Mouse (Mus musculus): ENCODE data around the gene Tnpo1. TPM values are rescaled to one million over a fixed set of nuclear protein-coding genes. Genes with fewer than 3 reads are reported as not detected.
A peak's percentile ranks its signal among the peaks of the same experiment; 100 is the strongest.

Gene Tnpo1
- total RNA-seq, 2 experiments from 2014 or later, result 59.2 to 70.0 TPM

- peak; percentile 80 to 83 for DNase-seq
Observed at GRCm38 (mm10) chr13:98925486-98926212, 535 bp downstream of the Tnpo1 start.

- DNase-seq, result no peak
Observed at GRCm38 (mm10) chr13:98924897-98925485, 1.2 kb downstream of the Tnpo1 start.

- DNase-seq, result no peak
Observed at GRCm38 (mm10) chr13:98922806-98923205, 3.4 kb downstream of the Tnpo1 start.

GRCm38 (mm10) chr13:98921276-98921675, 4.9 kb downstream of the Tnpo1 start:
- no peak for DNase-seq

- DNase-seq, result no peak
Observed at GRCm38 (mm10) chr13:98920300-98920699, 5.9 kb downstream of the Tnpo1 start.

GRCm38 (mm10) chr13:98919695-98920094, 6.5 kb downstream of the Tnpo1 start:
- DNase-seq, result peak in 1 of 2 experiments; percentile 14

- peak in 1 of 2 experiments; percentile 62 for DNase-seq
Observed at GRCm38 (mm10) chr13:98917851-98918250, 8.3 kb downstream of the Tnpo1 start.

GRCm38 (mm10) chr13:98915591-98915990, 10.6 kb downstream of the Tnpo1 start:
- no peak for DNase-seq

- no peak for DNase-seq
Observed at GRCm38 (mm10) chr13:98914844-98915212, 11.4 kb downstream of the Tnpo1 start.

- no peak for DNase-seq
Observed at GRCm38 (mm10) chr13:98914010-98914843, 12.0 kb downstream of the Tnpo1 start.

GRCm38 (mm10) chr13:98913196-98913595, 13.0 kb downstream of the Tnpo1 start:
- no peak for DNase-seq

- no peak for DNase-seq
Observed at GRCm38 (mm10) chr13:98912602-98913001, 13.6 kb downstream of the Tnpo1 start.

- DNase-seq, result no peak
Observed at GRCm38 (mm10) chr13:98910801-98911200, 15.4 kb downstream of the Tnpo1 start.

GRCm38 (mm10) chr13:98904608-98905007, 21.6 kb downstream of the Tnpo1 start:
- no peak for DNase-seq

- no peak for DNase-seq
Observed at GRCm38 (mm10) chr13:98902366-98903025, 23.7 kb downstream of the Tnpo1 start.

- no peak for DNase-seq
Observed at GRCm38 (mm10) chr13:98899550-98899949, 26.6 kb downstream of the Tnpo1 start.

GRCm38 (mm10) chr13:98897577-98897976, 28.6 kb downstream of the Tnpo1 start:
- peak; percentile 25 to 47 for DNase-seq

- DNase-seq, result no peak
Observed at GRCm38 (mm10) chr13:98896434-98897126, 29.6 kb downstream of the Tnpo1 start.

- DNase-seq, result no peak
Observed at GRCm38 (mm10) chr13:98896013-98896412, 30.2 kb downstream of the Tnpo1 start.

GRCm38 (mm10) chr13:98894900-98895299, 31.3 kb downstream of the Tnpo1 start:
- no peak for DNase-seq

GRCm38 (mm10) chr13:98891443-98891842, 34.7 kb downstream of the Tnpo1 start:
- DNase-seq, result no peak

GRCm38 (mm10) chr13:98890871-98891219, 35.3 kb downstream of the Tnpo1 start:
- peak; percentile 89 to 91 for DNase-seq
